Mouse (Mus musculus) cerebellum, adult 2 months (tissue): ENCODE results near the gene Tnfsf15.

Experiments
- CTCF ChIP-seq: fragments of 200-500 bp; IDR thresholded peaks from 2 replicates; pipeline ENCODE4 v1.5.1; 2011; ENCODE audit warnings: low read depth, mild to moderate bottlenecking, control low read depth, low read length, moderate library complexity, borderline replicate concordance; ENCODE audit not compliant: insufficient read depth
- POLR2A ChIP-seq: fragments of 200-500 bp; IDR thresholded peaks from 2 replicates; pipeline ENCODE4 v1.6.1; 2011; ENCODE audit warnings: low read length, control low read depth, borderline replicate concordance; ENCODE audit not compliant: insufficient read depth

- TF ChIP-seq CTCF (no peak), POLR2A (no peak)
Measured at GRCm38 (mm10) chr4:63772514-63772913, 27.6 kb upstream of the Tnfsf15 start.
